Comparison of ENCODE assay signal across 33 mouse cellular contexts in genomic region chr8:117968306-117968705, GRCm38 (mm10).
"Had no signal": no experiment of that assay in that cellular context is flagged by ENCODE, and none has a peak within 500 bp of the region (broad histone marks: within the 10 kb centered on the region; RNA-seq: fewer than 3 reads in every experiment).

No protein-coding gene starts in this region.

- H3K4me3 ChIP-seq: heart, embryonic 12.5 days; heart, embryonic 13.5 days; heart, embryonic 15.5 days; hindbrain, embryonic 10.5 days; hindbrain, embryonic 12.5 days; hindbrain, embryonic 13.5 days; hindbrain, embryonic 15.5 days; intestine, embryonic 15.5 days; kidney, embryonic 15.5 days; layer of hippocampus, adult 2 months; left cerebral cortex, adult 2 months had no signal

- H3K9me3 ChIP-seq: heart, embryonic 12.5 days; heart, embryonic 13.5 days; heart, embryonic 15.5 days; hindbrain, embryonic 10.5 days; hindbrain, embryonic 12.5 days; hindbrain, embryonic 13.5 days; hindbrain, embryonic 15.5 days; intestine, embryonic 15.5 days; kidney, embryonic 15.5 days had no signal

- H3K9ac ChIP-seq: heart, embryonic 12.5 days; heart, embryonic 13.5 days; heart, embryonic 15.5 days; hindbrain, embryonic 12.5 days; hindbrain, embryonic 13.5 days; hindbrain, embryonic 14.5 days; hindbrain, embryonic 15.5 days; intestine, embryonic 15.5 days; kidney, embryonic 15.5 days had no signal

- ATAC-seq: hindbrain, embryonic 16.5 days; hindbrain, postnatal 0 days; inflammation-experienced regulatory T-cells, adult 6 months; intestine, embryonic 15.5 days; intestine, embryonic 16.5 days; intestine, postnatal 0 days had no signal

- H3K27me3 ChIP-seq: heart, embryonic 12.5 days; heart, embryonic 13.5 days; heart, embryonic 15.5 days; hindbrain, embryonic 12.5 days; hindbrain, embryonic 13.5 days; hindbrain, embryonic 15.5 days; intestine, embryonic 15.5 days; kidney, embryonic 15.5 days had no signal

- H3K4me2 ChIP-seq: heart, embryonic 12.5 days; heart, embryonic 13.5 days; heart, embryonic 15.5 days; hindbrain, embryonic 12.5 days; hindbrain, embryonic 13.5 days; hindbrain, embryonic 14.5 days; hindbrain, embryonic 15.5 days; intestine, embryonic 15.5 days; kidney, embryonic 15.5 days had no signal

- H3K4me1 ChIP-seq: heart, embryonic 12.5 days; heart, embryonic 13.5 days; heart, embryonic 15.5 days; hindbrain, embryonic 12.5 days; hindbrain, embryonic 13.5 days; hindbrain, embryonic 15.5 days; intestine, embryonic 15.5 days; kidney, embryonic 15.5 days had no signal

- DNase-seq: heart, postnatal 10 days; heart, postnatal 14 days; heart, postnatal 36 days; heart, postnatal 4 days; kidney, adult 11 months; kidney, adult 18-20 months; kidney, adult 2 months; kidney, adult 8-10 months; kidney, adult 9 months; kidney, postnatal 10 days; kidney, postnatal 14 days; kidney, postnatal 36 days; kidney, postnatal 4 days; layer of hippocampus, adult 9-11 months; layer of hippocampus, postnatal 36 days had no signal

- H3K36me3 ChIP-seq: heart, embryonic 12.5 days; heart, embryonic 13.5 days; heart, embryonic 15.5 days; hindbrain, embryonic 10.5 days; hindbrain, embryonic 12.5 days; hindbrain, embryonic 13.5 days; hindbrain, embryonic 15.5 days; intestine, embryonic 15.5 days; kidney, embryonic 15.5 days had no signal

- H3K27ac ChIP-seq: heart, embryonic 13.5 days; heart, embryonic 15.5 days; hindbrain, embryonic 10.5 days; hindbrain, embryonic 12.5 days; hindbrain, embryonic 13.5 days; hindbrain, embryonic 14.5 days; hindbrain, embryonic 15.5 days; hindbrain, postnatal 0 days; intestine, embryonic 15.5 days; kidney, embryonic 15.5 days; kidney, postnatal 0 days; layer of hippocampus, adult 2 months; left cerebral cortex, adult 2 months had no signal
